Mouse (Mus musculus) layer of hippocampus, postnatal 25 days (tissue): ENCODE measurements around the gene Gm9837. TPM values are rescaled to one million over a fixed set of nuclear protein-coding genes. Genes with fewer than 3 reads are reported as not detected.
A peak's percentile ranks its signal among the peaks of the same experiment; 100 is the strongest.

Source experiments
- DNase-seq, 2 experiments: peaks; one replicate each; pipeline ENCODE4 v3.0.0; 2022; ENCODE audit warnings: mixed read lengths in 2 of 2, low spot score in 1 of 2; ENCODE audit errors: extremely low spot score in 1 of 2
- total RNA-seq, 2 experiments: library from RNA; stranded (reverse); gene quantifications; 2 replicates each; pipeline ENCODE4 v1.2.3; 2021

Gene Gm9837
- total RNA-seq, 2 experiments from 2014 or later = not detected

DNA sequence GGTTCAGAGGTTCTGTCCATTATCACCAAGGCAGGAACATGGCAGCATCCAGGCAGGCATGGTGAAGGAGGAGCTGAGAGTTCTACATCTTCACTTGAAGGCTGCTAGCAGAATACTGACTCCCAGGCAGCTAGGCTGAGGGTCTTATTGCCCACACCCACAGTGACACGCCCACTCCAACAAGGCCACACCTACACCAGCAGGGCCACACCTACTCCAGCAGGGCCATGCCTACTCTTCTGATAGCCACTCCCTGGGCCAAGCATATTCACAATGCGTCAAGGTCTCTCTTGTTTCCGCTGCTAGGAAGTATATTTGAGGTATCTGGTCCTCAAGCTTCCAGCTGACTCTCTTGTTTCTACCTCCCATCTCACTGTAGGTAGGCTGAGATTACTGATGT, 11.3 kb downstream of the Gm9837 start:
- no peak for DNase-seq

DNA sequence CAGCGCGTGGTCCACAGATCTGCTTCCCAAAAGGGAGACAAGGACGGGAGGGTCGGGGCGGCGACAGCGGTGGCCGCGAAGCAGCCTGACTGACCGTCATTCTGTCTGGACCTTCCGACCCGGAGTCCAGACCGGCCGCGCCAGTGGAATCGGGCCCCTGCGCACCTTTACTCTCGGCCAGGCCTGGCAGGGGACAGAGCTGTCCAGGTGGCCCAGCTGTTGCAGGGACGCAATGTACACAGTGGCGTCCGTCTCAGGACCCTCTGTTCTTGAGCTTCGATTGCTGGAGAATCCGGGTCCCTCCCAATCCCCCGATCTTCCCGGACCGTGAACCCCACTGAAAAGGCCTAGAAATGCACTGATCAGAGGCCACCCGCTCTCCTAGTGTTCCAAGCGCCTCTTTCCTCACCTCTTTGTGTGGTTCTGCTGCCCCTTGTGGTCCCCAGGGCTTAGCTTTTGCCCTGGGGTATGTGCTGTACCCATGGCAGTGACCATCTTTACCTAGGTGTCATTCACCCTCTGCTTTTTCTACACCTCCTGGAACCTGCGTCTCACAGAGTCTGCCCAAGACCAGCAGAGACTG, 12.8 kb downstream of the Gm9837 start:
- DNase-seq = no peak

DNA sequence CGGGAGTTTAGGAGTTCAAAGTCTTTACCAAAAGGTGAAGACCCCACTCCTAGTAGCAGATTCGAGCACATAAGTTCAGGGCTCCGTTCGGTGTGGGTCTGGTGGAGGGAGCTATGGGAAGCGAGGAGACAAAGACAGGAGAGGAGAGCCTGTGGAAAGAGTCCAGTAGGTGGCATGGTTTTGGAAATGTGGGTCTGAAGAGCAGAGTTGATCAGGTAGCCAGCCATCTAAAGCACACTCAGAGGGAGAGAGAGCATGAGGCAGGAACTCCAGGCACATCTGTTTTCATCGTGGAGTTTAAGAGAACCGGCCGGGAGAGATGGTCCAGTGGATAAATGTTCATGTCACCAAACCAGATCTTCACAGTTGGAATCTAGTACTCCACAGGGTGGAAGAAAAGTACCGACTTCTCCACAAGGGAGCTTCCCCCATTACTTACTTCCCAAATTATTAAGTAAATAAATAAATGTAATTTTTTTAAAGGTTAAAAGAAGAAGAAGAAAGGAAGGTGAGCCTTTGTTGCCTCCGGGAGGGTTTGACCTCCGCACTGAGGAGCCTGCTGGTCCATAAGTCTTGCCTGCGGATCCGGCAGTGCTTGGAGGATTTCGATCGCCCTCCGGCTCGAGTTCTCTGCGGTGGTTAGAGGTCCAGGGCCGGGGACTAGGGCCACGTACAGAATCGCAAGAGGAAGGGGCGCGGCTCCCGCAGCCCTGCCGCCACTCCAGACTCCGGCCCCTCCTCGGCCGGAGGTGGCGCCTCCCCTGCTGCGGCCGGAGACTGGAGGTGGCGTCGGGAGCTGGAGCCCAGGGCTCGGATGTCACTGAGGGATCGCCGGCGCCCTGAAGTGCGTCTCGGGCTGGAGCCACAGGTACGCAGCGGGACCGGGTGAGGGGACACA, 13.6 kb downstream of the Gm9837 start, which contains the start of the genes Gm10447 and Shroom1:
TSS of gene Gm10447 (minus strand) at position 637 of the 898 bp plus-strand sequence.
TSS of gene Shroom1 (plus strand) at position 732 of the 898 bp plus-strand sequence.
- no peak for DNase-seq

DNA sequence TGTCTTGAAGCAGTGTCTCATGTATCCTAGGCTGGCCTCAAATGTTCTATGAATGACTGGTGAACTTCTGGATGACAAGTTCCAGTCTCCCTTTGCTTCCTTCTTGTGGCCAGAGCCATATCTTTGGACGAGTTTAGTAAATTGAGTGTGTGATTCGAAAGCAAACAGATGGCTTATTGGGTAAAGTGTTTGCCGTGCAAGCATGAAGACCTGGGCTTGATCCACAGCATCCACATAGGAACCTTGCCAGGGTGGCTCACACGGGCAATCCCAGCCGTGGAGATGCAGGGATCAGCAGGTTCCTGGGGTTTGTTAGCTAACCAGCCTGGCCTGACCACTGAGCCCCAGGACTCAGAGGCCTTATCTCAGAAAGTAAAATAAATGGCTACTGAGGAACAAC, 17.2 kb downstream of the Gm9837 start:
- no peak for DNase-seq

DNA sequence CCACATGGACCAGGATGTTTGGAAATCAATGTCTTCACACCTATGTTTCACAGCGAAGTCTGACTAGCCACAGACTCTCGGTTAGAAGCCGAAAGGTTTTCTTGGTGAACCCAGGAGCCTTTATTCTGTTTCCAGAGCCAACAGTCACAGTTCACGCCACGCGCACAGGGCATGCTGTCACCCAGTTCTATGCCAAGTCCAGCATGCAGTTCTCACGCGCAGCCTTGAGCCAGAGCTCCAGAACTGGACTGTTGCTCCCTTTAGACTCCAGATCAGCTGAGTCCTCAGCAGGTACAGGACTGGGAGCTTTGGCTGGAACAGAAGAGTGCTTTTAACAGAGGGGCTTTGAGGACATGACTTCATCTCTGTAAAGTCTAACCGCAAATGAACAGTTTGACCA, 17.9 kb downstream of the Gm9837 start:
- no peak for DNase-seq

DNA sequence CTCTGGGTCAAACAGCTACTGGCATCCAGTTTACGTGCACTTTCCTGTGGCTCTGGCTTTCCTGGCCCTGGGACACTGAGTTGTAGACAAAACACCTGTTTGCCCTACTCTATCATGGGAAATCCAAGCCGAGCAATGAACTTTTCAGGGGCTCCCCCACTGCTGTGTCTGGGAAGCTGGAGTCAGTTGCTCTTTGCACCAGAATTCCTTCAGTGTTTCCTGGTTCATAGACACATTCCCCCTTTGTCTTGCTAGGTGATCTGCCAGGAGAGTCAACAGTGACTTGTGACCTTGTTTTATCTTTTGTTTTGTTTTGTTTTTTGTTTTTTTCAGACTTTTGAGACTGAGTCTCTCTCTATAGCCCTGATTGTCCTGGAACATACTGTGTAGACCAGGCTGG, 18.9 kb downstream of the Gm9837 start:
- no peak for DNase-seq

DNA sequence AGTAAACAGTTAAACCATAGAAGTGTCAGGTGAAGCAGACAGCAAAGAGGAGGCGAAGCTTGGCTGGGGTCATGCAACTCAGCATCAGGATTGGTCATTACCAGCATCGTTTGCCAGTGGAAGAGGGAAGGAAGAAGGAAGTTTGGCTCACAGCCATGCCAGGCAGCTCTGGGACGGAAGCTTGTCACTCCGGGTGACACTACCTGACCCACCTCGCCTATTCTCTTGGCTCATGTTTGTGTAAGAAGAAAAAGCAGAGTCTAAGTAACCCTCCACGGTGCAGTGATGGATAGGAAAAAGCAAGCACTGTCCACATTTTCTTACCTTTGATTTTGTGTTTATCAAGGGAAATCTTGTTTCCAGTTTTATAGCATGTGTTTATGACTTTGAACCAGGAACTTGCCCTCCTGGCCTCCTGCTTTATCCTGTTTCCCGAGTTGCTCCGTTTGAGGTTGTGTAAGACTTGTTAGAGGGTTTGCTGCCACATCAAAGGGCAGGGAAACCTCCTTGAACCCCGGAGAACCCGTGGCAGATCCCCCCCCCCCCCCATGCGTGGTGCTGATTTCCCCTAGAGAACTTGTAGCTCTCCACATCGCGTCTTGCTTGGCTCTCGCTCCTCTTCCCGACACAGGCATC, 20.1 kb downstream of the Gm9837 start:
- DNase-seq = no peak

DNA sequence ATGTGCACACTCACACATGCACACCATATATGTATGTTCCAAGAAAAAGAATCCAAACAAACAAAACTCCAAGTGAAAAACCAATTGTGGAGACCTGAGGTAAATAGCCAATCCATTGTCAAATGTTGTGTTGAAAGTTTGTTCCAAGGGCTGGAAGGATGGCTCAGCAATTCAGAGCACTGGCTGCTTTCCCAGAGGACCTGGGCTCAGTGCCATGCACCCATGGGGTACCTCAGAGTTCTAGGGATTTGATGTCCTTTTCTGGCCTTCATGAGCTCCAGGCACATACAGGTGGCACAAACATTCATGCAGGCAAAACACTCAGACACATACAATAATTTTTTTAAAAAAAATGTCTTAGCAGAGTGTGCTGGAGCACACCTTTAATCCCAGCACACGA, 21.8 kb downstream of the Gm9837 start:
- no peak for DNase-seq

DNA sequence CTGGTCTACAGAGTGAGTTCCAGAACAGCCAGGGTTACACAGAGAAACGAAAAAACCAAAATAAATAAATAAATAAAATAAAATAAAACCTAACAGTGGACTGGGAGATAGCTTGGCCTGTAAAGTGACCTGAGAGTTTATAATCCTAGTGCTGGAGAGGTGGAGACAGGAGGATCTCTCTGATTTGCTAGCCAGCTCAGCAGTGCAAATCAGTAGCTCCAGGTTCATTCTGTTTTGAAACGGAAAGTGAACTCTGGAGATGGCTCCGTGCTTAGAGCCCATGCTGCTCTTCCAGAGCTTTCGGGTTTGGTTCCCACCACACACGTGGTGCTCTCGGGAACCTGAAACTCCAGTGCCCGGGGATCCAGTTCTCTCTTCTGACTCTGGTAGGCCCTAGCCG, 22.3 kb downstream of the Gm9837 start:
- no peak for DNase-seq

DNA sequence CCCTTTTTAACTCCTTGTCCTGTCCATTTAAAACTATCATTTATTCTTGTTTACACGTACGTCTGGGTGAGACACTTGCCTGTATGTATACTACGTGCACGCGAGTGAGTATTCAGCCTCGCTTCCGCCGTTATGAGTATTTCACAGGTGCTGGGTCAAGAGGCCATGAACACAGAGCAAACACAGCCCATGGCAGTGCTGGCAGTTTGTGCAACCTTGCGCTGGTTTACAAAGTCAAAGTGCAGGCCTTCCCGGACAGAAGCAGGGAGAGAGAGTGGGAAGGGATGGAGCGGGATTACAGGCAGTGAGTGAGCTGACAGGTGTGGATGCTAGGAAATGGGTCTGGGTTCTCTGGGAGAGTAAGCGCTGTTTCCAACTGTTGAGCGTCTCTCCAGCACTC, 24.1 kb downstream of the Gm9837 start:
- no peak for DNase-seq

DNA sequence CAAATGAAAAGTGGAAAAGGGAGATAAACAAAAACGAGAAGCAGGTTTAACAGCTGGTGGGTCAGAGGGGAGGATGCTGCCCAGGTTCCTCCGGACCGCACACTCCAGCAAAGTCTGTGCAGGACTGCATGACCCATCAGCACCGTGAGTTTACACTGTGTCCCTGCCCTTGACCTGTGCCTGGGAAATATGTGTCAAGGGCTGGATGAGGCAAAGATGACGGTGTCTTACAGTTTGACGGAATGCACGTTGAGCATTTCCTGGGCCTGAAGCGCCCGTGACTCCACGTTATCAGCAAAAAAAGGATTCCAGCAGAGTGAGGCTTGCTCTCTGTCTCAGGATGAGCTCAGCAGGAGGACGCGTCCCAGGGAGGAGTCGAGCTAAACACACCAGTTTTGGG, 24.7 kb downstream of the Gm9837 start:
- no peak for DNase-seq

DNA sequence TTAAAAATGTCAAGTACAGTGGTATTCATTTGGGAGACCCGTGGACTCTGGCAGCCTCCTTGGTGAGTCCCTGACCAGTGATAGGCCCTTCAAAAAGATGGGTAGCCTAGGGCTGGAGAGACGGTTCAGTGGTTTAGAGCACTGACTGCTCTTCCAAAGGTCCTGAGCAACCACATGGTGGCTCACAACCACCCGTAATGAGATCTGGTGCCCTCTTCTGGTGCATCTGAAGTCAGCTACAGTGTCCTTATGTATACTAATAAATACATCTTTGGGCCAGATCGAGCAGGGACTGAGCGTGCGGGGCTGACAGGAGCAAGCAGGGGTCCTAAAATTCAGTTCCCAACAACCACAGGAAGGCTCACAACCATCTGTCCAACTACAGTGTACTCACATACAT, 26.4 kb downstream of the Gm9837 start:
- DNase-seq = no peak

DNA sequence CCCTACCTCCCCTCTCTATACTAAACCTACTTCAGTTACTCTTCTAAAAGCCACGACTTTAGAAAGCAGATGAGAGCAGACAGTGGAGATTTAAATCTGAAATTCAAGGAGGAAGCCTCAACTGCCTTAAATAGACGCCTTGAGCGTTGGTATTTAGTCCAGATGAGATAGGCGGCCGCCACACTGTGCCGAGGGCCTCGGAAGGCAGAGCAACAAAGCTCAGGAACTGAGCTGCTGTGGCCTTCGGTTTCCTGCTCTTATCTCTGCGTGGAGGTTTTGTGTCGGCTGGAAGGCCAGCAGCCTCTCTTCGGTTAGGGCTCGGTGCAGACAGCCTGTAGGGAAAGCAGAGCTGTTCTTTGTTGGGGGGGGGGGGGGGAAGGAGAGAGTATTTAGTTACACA, 28.4 kb downstream of the Gm9837 start:
- no peak for DNase-seq

DNA sequence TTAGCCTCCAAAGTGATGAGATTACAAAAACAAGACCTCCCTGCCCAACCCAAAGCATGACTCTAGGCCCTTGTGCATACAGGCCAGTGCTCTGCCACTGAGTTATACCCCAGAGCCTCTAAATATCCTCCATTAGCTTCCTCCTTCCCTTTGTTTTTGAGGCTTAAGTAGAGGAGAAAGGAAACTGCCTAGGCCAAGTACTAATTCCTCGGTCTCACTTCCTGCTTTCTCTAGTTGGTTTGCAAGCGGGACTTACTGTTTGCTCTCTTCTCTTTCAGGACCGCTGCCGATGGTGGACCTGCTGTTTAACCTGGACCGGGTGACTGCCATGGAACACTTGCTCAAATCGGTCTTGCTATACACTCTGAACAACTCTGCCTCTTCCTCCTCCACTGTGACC, 33.9 kb downstream of the Gm9837 start:
- DNase-seq = no peak

DNA sequence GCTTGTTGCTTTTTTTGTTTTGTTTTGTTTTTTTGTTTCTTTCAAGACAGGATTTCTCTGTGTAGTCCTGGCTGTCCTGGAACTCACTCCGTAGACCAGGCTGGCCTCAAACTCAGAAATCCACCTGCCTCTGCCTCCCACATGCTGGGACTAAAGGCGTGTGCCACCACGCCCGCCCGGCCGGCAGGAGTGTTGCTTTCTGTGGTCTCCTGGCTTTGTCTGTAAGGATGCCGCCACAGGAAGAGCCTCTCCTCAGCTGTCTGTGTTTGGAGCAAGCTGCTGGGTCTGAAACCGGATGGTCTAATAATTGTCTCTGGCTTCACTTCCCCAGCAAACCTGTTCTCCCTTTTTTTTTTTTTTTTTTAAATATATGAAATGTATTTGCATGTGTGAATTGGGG, 34.8 kb downstream of the Gm9837 start:
- DNase-seq = no peak

DNA sequence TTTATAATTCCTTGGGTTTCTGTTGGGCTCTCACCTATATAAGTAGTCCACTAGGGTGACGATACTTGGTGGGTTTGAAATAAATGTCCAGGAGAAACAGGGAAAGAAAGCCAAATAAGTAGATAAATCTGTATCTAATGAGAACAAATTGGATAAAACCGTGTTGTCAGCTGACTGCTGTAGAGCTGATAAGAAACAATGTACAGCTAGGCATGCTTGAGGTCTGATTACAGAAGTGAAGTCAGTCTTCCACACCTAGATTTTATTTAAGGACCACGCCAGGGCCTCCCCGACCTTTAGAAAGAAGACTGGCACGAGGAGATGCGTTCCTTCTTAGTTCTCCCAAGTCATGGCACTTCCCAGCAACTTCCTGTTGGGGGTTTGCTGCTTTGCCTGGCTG, 37.2 kb downstream of the Gm9837 start:
- DNase-seq = no peak

DNA sequence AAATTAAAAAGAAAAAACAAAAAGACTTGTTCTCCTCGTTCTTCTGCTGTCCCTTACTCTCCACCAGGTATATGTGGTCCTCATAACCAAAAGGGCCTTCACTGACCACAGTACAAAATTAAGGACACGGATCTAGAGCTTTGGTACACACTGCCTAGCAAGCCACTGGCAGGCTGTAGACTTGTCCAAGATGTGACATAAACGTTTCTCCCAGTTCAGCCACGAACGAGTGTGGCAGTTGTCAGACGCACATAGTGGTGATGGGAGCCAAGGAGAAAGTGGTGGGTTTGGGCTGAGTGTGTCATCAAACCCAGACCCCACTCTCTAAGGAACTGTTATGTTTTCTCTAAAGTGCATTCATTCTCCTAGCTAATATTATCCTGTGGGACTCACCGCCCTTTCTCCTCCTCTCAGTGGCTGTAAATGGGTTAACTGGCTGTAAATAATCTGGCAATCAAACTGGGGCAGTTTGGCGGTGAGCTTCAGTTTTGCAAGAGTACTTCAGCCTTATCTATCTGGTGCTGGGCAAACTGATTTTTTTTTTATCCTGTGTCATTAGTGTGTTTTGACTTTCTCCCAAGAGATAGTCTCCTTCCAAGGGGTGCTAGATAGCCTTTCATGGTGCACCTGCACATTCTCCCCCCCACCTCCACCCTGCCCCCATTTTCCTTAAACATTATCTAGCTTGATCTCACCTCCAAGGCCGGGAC, 38.8 kb downstream of the Gm9837 start:
- DNase-seq = no peak

DNA sequence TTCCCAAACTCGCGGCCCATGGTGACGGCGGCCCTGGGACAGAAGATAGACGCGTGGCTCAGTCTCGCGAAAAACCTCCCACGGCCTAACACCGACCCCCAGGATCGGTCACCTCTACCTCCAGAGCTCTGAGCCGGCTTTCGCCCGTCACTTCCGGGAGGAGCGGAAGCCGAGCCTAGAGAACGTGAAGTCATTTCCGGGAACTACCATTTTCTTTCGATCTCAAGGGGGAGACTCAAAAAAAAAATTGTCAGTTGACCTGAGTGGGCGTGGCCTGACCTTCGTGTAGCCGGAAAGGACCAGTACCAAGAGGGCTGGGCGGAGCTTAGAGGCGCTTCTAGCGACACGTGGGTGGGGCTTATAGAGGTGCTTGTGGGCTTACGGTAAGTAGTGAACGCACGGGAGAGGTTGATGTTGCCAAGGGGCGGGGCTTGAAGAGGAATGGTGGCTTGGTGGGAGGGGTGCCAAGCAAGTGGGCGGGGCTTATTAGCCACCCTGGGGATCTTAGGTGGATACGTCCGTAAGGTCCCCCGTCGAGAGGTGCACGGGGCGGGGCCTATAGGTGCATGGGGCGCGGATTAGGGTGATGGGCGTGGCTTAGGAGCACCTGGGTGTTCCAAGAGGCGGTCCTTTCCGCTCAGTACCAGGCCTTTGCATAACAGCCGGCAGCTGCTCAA, 39.5 kb downstream of the Gm9837 start, which contains the start of the genes Uqcrq and Gdf9:
TSS of gene Uqcrq (minus strand) at position 162 of the 677 bp plus-strand sequence.
TSS of gene Gdf9 (plus strand) at position 354 of the 677 bp plus-strand sequence.
- DNase-seq = peak; percentile 97

DNA sequence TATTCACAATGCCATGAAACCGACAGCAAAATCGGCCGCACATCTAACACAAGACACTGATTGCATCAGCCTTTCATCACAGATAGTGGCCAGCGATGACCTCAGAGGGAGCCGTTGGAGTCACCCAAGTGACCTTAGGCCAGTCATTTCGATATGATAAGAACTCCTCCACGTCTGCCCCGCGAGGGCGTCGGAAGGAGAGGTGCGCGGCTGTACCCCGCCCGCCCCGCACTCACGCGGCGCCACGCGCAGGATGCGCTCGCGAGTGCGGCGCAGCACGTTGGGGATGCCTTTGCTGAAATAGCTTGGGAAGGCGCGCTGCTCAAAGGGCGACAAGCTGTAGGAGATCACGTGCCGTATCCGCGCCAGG, 40.0 kb downstream of the Gm9837 start:
- DNase-seq = no peak

DNA sequence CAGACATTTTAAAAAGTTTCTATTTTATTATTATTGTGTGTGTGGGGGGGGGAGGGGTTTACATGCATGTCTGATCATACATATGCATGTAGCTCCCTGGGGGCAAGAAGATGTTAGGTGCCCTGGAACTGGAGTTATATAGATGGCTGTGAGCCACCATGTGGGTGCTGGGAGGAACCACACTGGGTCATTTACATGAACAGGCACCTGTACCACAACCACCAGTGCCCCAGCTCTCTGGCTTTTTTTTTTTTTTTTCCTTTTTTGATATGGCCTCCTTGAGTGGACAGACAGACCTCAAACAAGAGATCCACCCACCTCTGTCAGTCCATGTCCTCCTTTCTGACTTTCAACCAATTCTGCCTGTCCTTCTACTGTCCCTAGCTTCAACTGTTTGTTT, 41.1 kb downstream of the Gm9837 start:
- DNase-seq = no peak
